Mouse (Mus musculus): ENCODE measurements around the gene Hsd17b11. TPM values are rescaled to one million over a fixed set of nuclear protein-coding genes. Genes with fewer than 3 reads are reported as not detected.

Gene Hsd17b11
- total RNA-seq (2015): 81.4 and 90.7 TPM in 2 replicates
- total RNA-seq (2017): 97.2 and 115 TPM in 2 replicates

DNA sequence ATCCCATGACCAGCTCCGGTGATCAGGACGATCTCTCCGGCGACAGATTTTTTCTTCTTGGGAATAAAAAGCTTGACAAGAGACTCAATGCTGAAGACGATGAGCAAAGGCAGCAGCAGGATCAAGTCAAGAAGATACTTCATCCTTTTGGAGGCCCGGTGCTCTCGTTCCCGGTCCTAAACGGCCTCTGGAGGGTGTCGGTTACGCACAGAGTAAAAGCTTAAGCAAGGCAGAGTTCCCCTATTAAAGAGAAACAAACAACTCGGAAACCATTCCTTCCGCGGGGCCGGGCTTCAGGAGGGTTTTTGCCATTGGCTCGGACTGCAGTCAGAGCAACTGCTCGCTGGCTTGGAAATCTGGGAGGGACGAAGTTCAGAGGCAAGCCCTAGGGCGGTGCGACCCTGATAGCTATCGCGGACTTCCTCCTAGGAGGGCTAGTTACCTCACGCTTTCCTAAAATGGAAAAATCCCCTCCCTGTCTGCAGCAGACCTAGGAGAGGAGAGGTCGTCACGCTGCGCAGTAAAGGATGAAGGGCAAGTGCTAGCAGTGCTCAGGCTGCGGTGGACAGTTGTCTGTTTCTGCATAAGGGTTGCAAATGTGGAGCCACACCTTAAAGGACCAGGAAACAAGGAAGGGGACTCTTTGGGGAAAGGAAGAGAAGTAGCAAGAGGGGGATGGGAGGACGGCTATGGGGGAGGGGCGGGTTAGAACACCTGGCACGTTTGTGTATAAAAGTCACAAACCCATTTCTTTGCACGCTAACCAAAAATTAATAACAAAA, at the start of gene Hsd17b11:
TSS of gene Hsd17b11 (minus strand) at position 323 of the 782 bp plus-strand sequence.
- peak; percentile 74 for ATAC-seq (ENCODE audit: poor library complexity, severe bottlenecking)

DNA sequence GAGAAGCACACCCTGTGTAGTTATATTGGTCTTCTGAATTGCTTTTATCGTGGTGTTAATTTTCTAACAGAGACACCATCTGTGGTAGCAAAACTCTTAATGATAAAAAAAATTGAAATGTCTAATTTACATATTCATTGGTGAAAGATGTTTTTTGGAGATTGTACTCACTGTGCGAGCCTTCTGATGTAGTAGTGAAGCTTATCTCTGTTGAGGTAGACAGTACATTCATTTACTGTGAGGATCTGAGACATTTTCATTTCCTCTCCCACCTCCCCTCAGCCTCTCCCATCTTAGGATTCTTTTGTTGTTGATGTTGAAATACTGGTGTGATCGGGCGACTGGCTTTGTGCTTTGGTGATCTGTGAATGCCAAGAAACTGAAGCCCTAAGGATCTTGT, 49.3 kb upstream of the Hsd17b11 start:
- ATAC-seq (ENCODE audit: poor library complexity, severe bottlenecking): no peak

DNA sequence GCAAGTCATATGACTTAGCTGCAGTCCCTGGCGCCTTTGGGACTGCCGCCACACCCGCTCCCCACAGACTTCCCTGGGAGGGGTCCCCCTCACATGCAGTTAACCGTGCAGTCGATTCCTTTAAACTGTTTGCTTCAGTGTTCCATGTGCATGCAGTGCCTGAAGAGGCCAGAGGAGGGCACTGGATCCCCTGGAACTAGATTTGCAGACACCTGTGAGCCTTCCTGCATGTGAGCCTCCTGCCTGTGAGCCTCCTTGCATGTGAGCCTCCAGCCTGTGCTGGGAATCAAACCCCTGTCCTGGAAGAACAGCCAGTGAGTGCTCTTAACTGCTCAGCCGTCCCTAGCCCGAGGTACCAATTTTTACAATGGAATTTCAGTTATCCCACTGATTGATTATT, 47.0 kb upstream of the Hsd17b11 start:
- peak; percentile 49; the same call in 1 of the 2 replicates for ATAC-seq (ENCODE audit: poor library complexity, severe bottlenecking)

DNA sequence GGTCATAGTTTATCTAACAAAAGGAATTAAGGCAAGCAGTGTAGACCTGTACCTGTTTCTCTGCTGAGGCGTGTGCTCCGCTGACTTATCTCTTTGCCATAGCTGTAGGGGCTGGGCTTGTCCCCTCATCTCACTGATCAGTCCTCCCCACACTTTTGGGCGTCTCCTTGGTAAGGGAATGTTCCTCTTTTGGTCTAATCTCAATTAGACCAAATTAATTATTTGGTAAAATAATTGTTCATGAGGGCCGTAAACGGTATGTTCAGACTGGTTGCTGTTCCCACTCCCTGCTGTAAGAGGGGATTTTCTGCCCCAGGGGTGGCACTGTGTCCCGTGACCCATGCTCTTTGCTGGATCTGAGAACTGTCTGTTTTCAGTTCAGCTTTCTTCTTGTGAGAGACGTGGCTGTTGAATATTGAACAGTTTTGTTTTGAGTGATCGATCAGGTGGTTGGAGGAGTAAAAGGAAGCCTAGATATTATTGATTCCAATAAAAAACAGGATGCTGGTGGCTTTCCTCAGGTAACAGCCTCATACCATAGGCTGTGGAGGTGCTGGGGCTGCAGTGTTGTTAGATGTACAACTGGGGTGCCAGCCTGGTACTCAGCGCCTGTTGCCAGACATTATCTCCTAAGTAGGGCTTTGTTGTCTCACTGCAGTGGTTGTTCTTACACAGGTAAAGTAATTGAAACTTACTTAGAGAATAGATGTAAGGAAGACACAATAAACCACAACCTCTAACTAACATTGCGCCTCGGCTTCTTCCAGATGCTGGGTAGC, 41.2 kb upstream of the Hsd17b11 start:
- peak; percentile 49; the same call in 1 of the 2 replicates for ATAC-seq (ENCODE audit: poor library complexity, severe bottlenecking)

DNA sequence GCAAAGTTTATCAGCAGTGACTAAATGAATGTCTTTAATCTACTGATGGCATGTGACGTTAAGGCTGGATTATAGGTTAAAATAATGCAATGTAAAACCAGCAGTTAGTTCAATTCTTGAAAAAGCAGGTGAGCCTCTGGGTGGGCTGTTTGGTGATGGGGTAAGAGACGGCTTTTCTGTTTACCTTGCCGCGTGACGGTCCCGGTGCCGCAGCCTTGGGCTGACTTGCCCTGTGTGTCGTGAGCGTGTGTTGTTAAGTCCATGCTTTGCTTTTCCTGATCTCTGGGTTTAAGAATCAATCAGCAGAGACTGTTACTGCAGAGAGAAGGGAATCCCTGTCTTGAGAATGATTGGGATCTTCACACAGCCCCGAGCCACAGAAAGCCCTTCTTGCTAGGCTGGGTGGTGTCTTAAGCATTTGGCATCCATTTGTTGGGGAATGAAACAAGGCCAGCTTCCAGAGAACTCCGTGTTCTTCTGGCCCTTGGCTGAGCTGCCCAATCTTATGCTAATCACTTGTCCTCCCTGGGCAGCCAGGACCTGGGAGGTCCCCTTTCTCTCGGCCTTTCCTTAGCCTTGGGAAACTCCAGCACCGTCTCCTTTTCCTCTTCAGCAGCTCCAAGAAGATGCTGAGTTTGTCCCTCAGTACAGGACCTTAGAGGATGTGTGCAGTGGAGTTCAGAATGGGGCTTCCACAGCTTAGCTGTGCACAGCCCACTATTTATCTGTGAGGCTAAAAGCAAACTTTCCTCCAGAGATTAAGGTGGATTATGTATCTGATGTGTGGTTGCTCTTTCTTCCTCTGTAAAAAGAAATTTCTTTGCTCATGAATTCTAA, 40.4 kb upstream of the Hsd17b11 start:
- no peak for ATAC-seq (ENCODE audit: poor library complexity, severe bottlenecking)

DNA sequence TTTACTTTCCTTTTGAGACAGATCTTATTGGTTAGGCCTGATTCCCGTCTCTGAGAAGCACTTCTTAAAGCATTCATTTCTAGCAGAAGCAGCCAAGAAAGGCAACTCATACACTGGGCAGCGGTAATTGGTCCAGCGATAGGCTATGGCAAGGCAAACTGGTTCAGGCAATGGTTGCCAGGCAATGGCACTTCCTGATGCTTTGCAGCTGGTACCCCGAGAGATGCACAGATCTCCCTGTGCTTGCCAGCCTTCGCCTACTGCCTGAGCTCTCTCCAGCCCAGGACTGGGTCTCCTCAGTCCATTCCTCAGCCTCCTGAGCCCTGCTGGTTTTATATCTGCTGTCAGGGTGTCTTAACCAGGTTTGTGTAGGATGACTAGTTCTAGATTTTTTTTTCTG, 38.7 kb upstream of the Hsd17b11 start:
- ATAC-seq (ENCODE audit: poor library complexity, severe bottlenecking): no peak

DNA sequence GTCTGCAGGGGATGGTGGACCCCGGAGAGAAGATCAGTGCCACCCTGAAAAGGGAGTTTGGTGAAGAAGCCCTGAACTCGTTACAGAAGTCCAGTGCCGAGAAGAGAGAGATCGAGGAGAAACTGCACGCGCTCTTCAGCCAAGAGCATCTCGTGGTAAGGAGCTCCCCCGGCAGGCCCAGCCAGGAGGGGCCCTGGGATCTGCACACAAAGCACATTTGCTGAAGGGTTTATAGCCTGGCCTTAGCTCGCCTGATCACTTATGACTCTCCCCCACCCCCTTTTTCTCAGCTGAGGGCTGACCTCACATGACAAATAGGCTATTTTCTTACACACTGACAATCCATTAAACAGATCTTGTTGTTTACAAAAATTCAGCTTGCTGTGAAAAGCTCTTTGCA, 37.9 kb upstream of the Hsd17b11 start:
- ATAC-seq (ENCODE audit: poor library complexity, severe bottlenecking): no peak

DNA sequence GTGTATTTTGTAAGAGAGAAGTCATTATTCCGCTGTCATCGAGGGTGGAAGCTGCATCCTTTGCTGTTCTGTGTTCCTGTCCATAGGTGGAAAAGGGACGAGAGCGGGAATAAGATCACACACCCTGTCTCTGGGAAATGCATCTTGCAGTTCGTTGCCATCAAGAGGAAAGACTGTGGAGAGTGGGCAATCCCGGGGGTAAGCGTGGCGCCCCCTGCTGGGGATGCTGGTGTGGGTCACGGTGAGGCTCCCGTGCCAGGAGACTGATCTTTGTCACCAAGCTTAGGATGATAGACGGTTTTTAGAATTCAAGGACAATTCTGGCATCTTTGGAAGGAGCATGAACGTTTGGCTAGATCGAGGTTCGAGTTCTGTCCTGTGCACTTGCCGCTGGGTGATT, 36.3 kb upstream of the Hsd17b11 start:
- peak; percentile 75 for ATAC-seq (ENCODE audit: poor library complexity, severe bottlenecking)

DNA sequence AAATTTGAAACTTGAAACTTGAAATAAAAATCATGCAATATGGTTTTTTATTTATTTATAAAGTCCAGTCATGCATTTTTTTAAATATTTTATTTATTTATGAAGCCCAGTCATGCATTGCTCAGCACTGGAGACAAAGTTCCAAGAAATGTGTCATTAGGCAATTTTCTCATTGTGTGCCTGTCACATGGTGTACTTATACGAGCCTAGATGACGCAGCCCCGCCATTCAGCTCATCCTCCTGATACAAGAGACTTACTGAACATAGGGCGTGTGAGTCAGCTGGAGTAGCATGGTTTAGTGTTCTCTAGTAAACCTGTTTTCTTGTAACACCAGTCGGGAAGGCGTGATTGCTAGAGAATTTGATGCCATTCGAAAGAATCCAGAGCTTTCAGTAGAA, 34.6 kb upstream of the Hsd17b11 start:
- no peak for ATAC-seq (ENCODE audit: poor library complexity, severe bottlenecking)

DNA sequence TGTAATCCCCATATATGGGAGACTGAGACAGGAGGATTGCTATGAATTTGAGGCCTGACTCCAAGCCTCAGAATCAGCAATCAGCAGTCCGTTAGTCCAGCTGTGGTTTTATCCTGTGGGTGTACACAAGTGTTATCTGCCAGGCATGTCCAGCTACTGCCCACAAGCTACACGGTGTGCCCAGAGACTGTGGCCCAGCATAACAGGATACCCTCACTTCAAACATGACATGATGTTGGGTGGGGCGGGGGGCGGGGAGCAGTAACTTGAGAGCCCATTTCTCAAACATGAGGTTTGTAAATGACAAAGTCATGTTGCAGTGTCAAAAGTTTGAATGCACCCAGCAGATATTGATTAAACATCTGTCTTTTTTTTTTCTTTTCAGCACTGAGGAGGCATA, 34.1 kb upstream of the Hsd17b11 start:
- no peak for ATAC-seq (ENCODE audit: poor library complexity, severe bottlenecking)

DNA sequence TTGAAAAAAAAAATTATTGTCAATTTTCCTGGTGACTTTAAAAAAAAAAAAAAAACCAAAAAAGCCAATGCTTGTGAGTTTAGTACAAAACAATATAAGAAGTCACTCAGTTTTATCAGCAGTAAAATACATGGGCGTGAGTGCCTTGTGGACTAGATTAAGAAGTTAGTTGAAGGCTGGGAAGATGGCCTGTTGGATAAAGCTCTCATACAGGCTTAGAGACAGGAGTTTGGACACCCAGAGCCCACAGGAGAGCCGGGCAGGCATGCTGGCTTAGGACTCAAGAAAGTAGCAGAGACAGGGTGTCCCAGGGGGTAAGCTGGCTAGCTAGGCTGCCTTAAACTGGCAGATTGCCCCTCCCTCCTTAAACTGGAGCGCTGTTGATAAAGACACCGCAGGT, 33.2 kb upstream of the Hsd17b11 start:
- no peak for ATAC-seq (ENCODE audit: poor library complexity, severe bottlenecking)

DNA sequence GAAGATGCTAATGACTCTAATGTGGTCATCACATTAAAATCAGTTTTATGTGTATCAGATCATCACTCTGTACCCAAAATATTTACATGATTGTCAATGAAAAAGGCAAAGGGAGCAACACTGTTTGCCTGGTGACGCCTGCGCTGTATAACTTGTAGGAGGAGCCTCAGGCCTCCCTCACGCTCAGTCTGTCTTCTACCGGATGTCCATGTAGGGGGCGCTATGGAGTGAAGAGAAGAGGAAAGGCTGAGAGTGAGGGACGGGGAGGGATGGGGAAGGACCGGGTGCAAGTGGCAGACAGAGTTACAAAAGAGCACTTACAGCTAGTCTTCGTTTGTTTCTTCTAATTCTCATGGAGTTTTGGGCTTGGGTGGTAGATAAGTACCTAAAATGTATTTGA, 31.2 kb upstream of the Hsd17b11 start:
- ATAC-seq (ENCODE audit: poor library complexity, severe bottlenecking): peak; percentile 89

DNA sequence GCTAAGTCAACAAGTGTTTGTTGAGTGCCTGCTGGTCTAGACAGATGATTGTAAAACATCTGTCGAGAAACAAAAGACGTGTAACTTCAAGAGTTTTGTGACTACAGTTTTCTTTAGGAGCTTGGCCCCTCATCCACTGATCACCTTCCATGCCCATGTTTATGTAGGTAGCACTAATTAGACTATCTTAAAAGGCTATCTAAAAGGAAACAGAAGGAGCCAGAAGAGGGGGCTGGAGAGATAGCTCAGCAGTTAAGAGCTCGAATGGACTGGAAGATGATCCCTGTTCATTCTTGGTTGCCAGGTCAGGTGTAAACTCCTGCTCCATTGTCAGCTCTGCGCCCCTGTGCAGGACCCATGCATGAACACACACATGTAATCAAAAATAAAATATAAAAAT, 26.4 kb upstream of the Hsd17b11 start:
- ATAC-seq (ENCODE audit: poor library complexity, severe bottlenecking): no peak

DNA sequence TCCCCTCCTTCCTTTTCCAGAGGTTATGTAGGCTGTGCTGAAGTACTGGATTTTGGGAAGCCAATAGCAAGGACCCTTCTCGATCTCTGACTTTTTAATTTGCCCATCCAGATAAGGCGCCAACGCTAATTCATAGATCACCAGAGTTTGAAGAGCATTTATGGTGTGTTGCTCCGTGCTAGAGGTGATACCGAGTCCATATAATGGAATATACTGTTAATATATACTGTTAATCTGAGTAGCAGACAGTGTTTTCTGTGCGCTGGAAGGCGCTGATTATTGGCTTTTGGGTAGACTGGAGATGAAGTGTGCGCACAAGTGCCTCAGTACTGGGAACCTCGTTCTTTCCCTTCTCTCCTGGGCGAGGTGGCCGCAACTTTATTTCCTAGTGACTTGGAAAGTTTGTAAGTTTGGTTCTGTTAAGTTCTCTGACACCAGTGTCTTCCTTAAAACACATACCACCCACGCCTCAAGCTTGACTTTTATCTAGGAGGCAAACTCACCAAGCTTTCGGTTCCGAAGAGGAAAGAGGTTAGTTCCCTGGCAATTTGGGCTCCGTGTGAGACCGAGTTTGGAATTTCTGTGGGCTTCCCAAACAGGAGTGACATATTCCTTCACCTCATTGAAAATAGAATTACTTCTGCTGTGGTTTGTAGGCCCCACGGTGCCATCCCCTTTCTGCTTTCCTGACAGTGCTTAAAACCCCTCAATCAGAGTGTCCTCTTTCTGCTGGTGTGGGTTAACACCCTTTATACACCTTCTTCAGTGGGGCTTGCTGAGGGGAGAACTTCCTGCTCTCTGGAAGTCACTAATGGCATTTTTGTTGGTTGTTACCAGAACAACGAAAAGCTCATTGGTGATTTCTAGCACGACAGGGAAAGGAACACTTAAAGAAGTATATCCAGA, 25.7 kb upstream of the Hsd17b11 start:
- no peak for ATAC-seq (ENCODE audit: poor library complexity, severe bottlenecking)

DNA sequence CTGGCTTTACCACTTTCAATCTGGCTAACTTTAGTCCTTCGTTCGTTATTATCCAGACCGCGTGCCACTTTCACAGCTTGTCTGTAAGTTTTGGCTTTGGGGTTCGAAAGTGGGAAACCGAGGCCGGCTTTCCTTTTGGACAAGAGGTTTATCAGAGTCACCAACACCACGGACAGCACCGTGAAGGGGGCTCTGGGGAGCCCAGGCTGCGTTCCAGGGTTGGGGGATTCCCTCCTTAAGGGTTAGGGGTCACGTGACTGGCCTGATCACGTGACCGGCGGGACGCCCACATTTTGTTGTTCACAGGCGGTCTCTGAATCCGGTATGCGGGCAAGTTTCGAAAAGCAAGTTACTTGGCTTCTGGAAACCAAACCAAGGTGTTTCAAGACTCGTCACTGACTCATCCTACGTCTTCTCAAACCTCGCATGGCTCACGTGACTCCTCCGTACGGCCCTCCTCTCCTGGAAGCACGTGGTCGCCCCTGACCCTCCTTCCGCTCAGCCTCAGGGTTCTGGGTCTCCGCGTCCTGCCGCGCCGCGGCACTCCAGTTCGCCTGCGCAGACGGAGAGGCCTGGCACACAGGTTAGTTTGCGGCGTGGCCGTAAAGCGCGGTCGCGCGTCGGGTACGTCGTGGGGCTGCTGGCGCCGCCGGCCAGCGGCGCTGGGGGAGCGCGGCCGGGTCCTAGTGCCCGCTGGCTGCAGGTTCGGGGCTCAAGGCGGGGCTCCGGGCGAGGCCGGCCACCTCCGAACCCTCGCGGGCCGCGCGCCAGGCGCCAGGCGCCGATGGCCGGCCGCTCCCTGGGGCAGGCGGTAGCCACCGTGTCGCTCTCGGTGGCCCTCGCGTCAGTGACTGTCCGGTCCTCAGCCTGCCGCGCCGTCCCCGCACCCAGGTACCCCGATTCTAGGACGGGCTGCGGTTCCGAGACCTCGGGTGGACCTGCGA, 24.8 kb upstream of the Hsd17b11 start, which contains the start of gene Nudt9:
TSS of gene Nudt9 (plus strand) at position 51 of the 944 bp plus-strand sequence.
- peak; percentile 93 for ATAC-seq (ENCODE audit: poor library complexity, severe bottlenecking)

DNA sequence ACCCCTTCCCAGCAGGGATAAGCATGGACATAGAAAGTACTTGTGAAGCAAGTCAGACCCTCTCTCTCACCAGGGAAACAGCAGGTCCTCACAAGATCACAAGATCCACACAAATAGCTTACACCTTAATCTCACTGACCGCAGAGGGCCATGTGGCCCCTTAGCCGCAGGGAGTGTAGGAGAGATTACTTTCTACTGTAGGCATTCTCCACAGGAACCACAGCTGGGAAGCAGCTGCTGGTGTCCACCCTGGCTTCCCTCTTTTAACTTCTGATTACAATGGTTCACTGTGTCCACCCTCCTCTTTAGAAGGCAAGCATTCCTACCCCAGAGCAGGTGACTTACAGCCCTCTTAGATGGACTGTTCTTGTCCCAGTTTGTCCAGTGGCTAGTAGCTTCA, 22.0 kb upstream of the Hsd17b11 start:
- no peak for ATAC-seq (ENCODE audit: poor library complexity, severe bottlenecking)

DNA sequence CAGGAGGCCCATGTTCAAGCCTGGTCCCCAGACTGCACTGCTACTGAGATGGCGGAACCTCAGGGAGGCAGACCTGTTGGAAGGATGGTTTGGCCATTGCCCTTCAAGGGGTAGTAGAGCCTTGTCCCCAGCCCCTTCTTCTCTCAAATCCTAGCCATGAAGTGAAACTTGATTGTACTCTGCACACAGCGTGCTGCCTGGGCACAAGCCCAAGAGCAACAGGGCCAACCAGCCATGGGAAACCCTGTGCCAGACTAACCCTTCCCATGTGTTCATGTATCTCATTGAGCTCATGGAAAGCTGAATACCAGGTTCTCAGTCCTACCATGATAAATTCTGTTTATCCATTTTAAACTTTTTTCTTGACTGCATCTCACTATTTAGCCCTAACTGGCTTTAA, 21.2 kb upstream of the Hsd17b11 start:
- ATAC-seq (ENCODE audit: poor library complexity, severe bottlenecking): no peak

DNA sequence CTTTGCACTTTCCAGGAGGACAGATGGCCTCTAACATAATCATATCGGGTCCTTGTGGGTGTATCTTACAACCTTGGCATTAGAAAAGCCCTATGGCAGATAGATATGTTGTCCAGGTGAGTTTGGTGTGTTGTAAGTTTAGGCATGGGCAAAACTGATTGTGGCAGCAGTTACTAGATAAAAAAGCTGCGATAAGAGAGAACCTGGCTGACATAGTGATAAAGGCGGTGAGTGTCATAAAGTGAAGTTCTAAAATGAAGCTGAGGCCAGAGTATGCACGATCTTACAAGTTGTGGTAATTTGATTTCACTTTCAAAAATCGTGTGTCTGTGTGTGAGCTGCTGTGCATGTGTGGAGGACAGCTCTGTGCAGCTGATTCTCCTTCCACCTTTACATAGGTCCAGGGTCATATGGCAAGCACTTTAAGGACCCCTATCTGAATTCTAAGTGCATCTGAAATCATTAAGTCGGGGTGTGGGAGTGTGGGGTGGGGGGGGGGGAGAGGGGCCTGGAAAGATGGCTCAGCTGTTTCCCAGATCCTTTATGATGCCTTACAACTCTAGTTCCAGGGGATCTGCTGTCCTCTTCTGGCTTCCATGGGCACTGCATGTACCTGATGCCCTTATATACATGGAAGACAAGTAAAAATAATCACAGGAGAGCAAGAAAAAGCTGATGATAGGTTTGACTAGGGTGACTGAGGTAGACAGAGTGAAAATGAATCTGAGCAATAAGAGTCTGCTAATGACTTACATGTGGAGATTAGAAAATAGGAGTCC, 17.6 kb upstream of the Hsd17b11 start:
- peak; percentile 61 for ATAC-seq (ENCODE audit: poor library complexity, severe bottlenecking)
